Mouse (Mus musculus) embryonic fibroblast, embryonic 13.5 days (primary cell): ENCODE measurements around the gene Ppp2ca.

ENCODE experiments used
- CTCF ChIP-seq: IDR thresholded peaks from 2 replicates; pipeline ENCODE4 v1.5.1; 2011; ENCODE audit warnings: mild to moderate bottlenecking, control low read depth, low read length, moderate library complexity, borderline replicate concordance; ENCODE audit not compliant: insufficient read depth
- POLR2A ChIP-seq: IDR thresholded peaks from 2 replicates; pipeline ENCODE4 v1.6.1; 2011; ENCODE audit warnings: low read depth, mild to moderate bottlenecking, control low read depth, low read length, moderate library complexity

DNA sequence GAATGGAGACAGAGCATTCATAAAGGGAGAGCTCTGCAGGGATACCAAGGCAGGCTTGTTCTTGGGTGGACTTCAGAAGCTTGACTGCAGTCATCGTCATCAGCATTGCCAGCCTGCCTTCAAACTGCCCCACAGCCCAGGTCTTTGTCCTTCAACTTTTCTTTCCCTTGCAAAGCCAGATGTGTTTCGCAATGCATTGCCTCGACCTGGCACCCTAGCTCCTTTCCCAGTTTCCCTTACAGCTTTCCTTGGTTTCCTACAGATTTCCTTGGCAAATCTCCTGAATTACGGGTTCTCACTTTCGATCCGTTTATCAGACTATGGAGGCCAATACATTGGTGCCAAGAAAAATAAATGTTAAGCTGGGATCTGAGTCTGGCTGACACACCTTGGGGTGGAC lies 45.1 kb upstream of the Ppp2ca start:
- no peak for TF ChIP-seq POLR2A
- TF ChIP-seq CTCF: no peak
